Comparison of ENCODE assay signal across 23 mouse cellular contexts in the genomic region with DNA sequence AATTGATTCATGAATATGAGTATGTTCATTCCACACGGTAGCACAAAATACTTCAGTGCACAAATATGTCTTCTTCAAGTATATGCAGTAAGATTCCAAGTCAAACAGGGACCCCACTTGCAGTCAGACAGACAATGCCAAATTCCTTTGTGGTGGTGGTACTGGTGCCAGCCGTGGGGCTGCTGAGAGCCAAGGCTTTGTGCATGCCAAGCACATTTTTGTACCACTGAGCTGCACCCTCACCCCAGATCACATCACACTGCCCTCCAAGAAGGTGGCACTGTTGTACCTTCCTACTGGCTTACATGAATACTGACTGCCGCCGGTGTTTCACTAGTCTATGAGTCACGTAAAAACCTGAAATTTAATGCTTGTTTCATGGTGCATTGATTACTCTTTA. TPM values are rescaled to one million over a fixed set of nuclear protein-coding genes. Genes with fewer than 3 reads are reported as not detected.
DNase-seq lines count a peak whose midpoint lies in the region; ATAC-seq lines count a peak whose summit lies in the region.
"Had no signal": no experiment of that assay in that cellular context is flagged by ENCODE, and none has a peak within 500 bp of the region (broad histone marks: within the 10 kb centered on the region; RNA-seq: fewer than 3 reads in every experiment).

No protein-coding gene starts in this region.

- no peak overlapping the region for H3K4me3 ChIP-seq in hindbrain, embryonic 15.5 days
- H3K4me3 ChIP-seq in hindbrain, embryonic 16.5 days (ENCODE audit: low read length) = no peak overlapping the region
- H3K4me3 ChIP-seq: embryonic facial prominence, embryonic 10.5 days; embryonic facial prominence, embryonic 15.5 days; forebrain, embryonic 15.5 days; gastrocnemius, adult 2 months; heart, adult 2 months; heart, embryonic 12.5 days; left cerebral cortex, adult 2 months; limb, embryonic 12.5 days; liver, embryonic 15.5 days had no signal

- H3K36me3 ChIP-seq in hindbrain, embryonic 15.5 days = peaks cover 81% of the 10 kb centered on the region
- peaks cover 47% of the 10 kb centered on the region for H3K36me3 ChIP-seq in hindbrain, embryonic 16.5 days (ENCODE audit: control insufficient read depth, insufficient read depth, low read length)

- no peak overlapping the region for H3K4me2 ChIP-seq in hindbrain, embryonic 15.5 days
- no peak overlapping the region for H3K4me2 ChIP-seq in hindbrain, embryonic 16.5 days (ENCODE audit: low read length)
- H3K4me2 ChIP-seq: embryonic facial prominence, embryonic 15.5 days; forebrain, embryonic 15.5 days; heart, embryonic 12.5 days; limb, embryonic 12.5 days; liver, embryonic 15.5 days; lung, embryonic 14.5 days had no signal

- ATAC-seq in cerebellum, adult (ENCODE audit: insufficient number of reproducible peaks, low FRiP score, low TSS enrichment) = no peak
- no peak for ATAC-seq in hindbrain, embryonic 15.5 days (ENCODE audit: low FRiP score, low read depth)
- no peak for ATAC-seq in hindbrain, embryonic 16.5 days

- H3K9me3 ChIP-seq in hindbrain, embryonic 15.5 days = no peaks in the 10 kb centered on the region
- H3K9me3 ChIP-seq in hindbrain, embryonic 16.5 days (ENCODE audit: control insufficient read depth, low read length) = no peaks in the 10 kb centered on the region
- H3K9me3 ChIP-seq: embryonic facial prominence, embryonic 10.5 days; embryonic facial prominence, embryonic 15.5 days; forebrain, embryonic 15.5 days; heart, embryonic 12.5 days; limb, embryonic 12.5 days; liver, embryonic 15.5 days had no signal

- H3K27me3 ChIP-seq in hindbrain, embryonic 15.5 days = no peaks in the 10 kb centered on the region
- no peaks in the 10 kb centered on the region for H3K27me3 ChIP-seq in hindbrain, embryonic 16.5 days (replicated peaks; ENCODE audit: control insufficient read depth, insufficient read depth, low read length)
- H3K27me3 ChIP-seq: embryonic facial prominence, embryonic 15.5 days; forebrain, embryonic 15.5 days; heart, embryonic 12.5 days; limb, embryonic 12.5 days; liver, embryonic 15.5 days had no signal

- peaks cover 35% of the 10 kb centered on the region for H3K4me1 ChIP-seq in hindbrain, embryonic 15.5 days (replicated peaks)
- H3K4me1 ChIP-seq in hindbrain, embryonic 16.5 days (ENCODE audit: control insufficient read depth, insufficient read depth, low read depth, low read length) = peaks cover 14% of the 10 kb centered on the region
- H3K4me1 ChIP-seq: liver, embryonic 15.5 days had no signal

- 79% methylated on average over 5 of the region's 5 CpGs for WGBS in hindbrain, embryonic 15.5 days
- WGBS in hindbrain, embryonic 16.5 days = 75% methylated on average over 5 of the region's 5 CpGs

- peak overlapping the region; percentile 43; the same call in 1 of the 2 replicates for H3K27ac ChIP-seq in hindbrain, embryonic 15.5 days (replicated peaks)
- no peak overlapping the region for H3K27ac ChIP-seq in hindbrain, embryonic 16.5 days (ENCODE audit: low read depth, low read length)
- H3K27ac ChIP-seq: embryonic facial prominence, embryonic 10.5 days; embryonic facial prominence, embryonic 15.5 days; gastrocnemius, adult 2 months; heart, adult 2 months; left cerebral cortex, adult 2 months; limb, embryonic 12.5 days; liver, embryonic 15.5 days had no signal

- peak; percentile 14 for DNase-seq in cerebellum, adult 9-11 months
- peak; percentile 55 for DNase-seq in kidney, adult 9 months
- DNase-seq in kidney, postnatal 10 days = no peak
- peak; percentile 73 for DNase-seq in Muller cell, postnatal 12 days (ENCODE audit: inconsistent ontology term)
- no peak for DNase-seq in thymus, postnatal 4 days
- DNase-seq: gastrocnemius, adult 2 months; gastrocnemius, postnatal 36 days; heart, adult 2 months; right cerebral cortex, postnatal 4 days had no signal

- H3K9ac ChIP-seq in hindbrain, embryonic 15.5 days = no peak overlapping the region
- H3K9ac ChIP-seq in hindbrain, embryonic 16.5 days (ENCODE audit: low read depth, low read length) = no peak overlapping the region
- H3K9ac ChIP-seq: embryonic facial prominence, embryonic 15.5 days; forebrain, embryonic 15.5 days; limb, embryonic 12.5 days; liver, embryonic 15.5 days; lung, embryonic 14.5 days had no signal

RNA-seq across cellular contexts. Expression of a gene that starts 7.9 kb away (rescaled TPM):
- 32.6 and 37.3 TPM in 2 replicates for polyA plus RNA-seq in hindbrain, embryonic 15.5 days (2015; fragmentation: Nextera tagmentation; extraction: Ambion mirVana)
- 32.2 and 36.7 TPM in 2 replicates for polyA plus RNA-seq in hindbrain, embryonic 16.5 days (2015; fragmentation: Nextera tagmentation; extraction: Ambion mirVana)

RNA-seq across cellular contexts. Expression of a gene that starts 9.7 kb away (rescaled TPM):
- polyA plus RNA-seq in hindbrain, embryonic 15.5 days (2015; fragmentation: Nextera tagmentation; extraction: Ambion mirVana) = 166 and 177 TPM in 2 replicates
- 172 and 178 TPM in 2 replicates for polyA plus RNA-seq in hindbrain, embryonic 16.5 days (2015; fragmentation: Nextera tagmentation; extraction: Ambion mirVana)

RNA-seq across cellular contexts. Expression of a gene that starts 52.2 kb away (rescaled TPM):
- 0.52 and 0.72 TPM in 2 replicates for polyA plus RNA-seq in hindbrain, embryonic 15.5 days (2015; fragmentation: Nextera tagmentation; extraction: Ambion mirVana)
- polyA plus RNA-seq in hindbrain, embryonic 16.5 days (2015; fragmentation: Nextera tagmentation; extraction: Ambion mirVana) = 0.80 and 0.82 TPM in 2 replicates
- polyA plus RNA-seq: inflammation-experienced regulatory T-cells, adult 6 months had no signal

RNA-seq across cellular contexts. Expression of a gene that starts 56.1 kb away (rescaled TPM):
- not detected in 2 replicates for polyA plus RNA-seq in hindbrain, embryonic 15.5 days (2015; fragmentation: Nextera tagmentation; extraction: Ambion mirVana)
- polyA plus RNA-seq in hindbrain, embryonic 16.5 days (2015; fragmentation: Nextera tagmentation; extraction: Ambion mirVana) = not detected in 2 replicates
- polyA plus RNA-seq: embryonic facial prominence, embryonic 10.5 days; forebrain, embryonic 15.5 days; heart, adult 2 months; heart, embryonic 12.5 days; limb, embryonic 12.5 days; liver, adult 2 months; liver, embryonic 15.5 days; midbrain, embryonic 14.5 days had no signal

RNA-seq across cellular contexts. Expression of a gene that starts 57.1 kb away (rescaled TPM):
- polyA plus RNA-seq in hindbrain, embryonic 15.5 days (2015; fragmentation: Nextera tagmentation; extraction: Ambion mirVana) = 55.3 and 57.5 TPM in 2 replicates
- 56.8 and 68.4 TPM in 2 replicates for polyA plus RNA-seq in hindbrain, embryonic 16.5 days (2015; fragmentation: Nextera tagmentation; extraction: Ambion mirVana)

Comparison
In these comparisons a context has a peak if more than half of its experiments do, and no peak if none do; other contexts are left out.
1. DNase-seq: peak in cerebellum, adult 9-11 months (single experiment), kidney, adult 9 months (single experiment) and Muller cell, postnatal 12 days (single experiment); none in kidney, postnatal 10 days (single experiment) and thymus, postnatal 4 days (single experiment).